28 mouse cellular contexts compared by ENCODE assay signal in genomic region chrX:11647527-11647836, GRCm38 (mm10).
DNase-seq lines count a peak whose midpoint lies in the region; ATAC-seq and TF ChIP-seq lines count a peak whose summit lies in the region.
"Had no signal": no experiment of that assay in that cellular context is flagged by ENCODE, and none has a peak within 500 bp of the region (broad histone marks: within the 10 kb centered on the region; RNA-seq: fewer than 3 reads in every experiment).

No protein-coding gene starts in this region.

- no peaks in the 10 kb centered on the region for H3K36me3 ChIP-seq in intestine, embryonic 14.5 days (ENCODE audit: control insufficient read depth, insufficient read depth, low read length)
- no peaks in the 10 kb centered on the region for H3K36me3 ChIP-seq in intestine, postnatal 0 days (ENCODE audit: control insufficient read depth, insufficient read depth)
- no peaks in the 10 kb centered on the region for H3K36me3 ChIP-seq in midbrain, embryonic 11.5 days (ENCODE audit: control insufficient read depth, insufficient read depth, low read length)
- H3K36me3 ChIP-seq: embryonic facial prominence, embryonic 10.5 days; embryonic facial prominence, embryonic 13.5 days; forebrain, embryonic 10.5 days; heart, embryonic 12.5 days; heart, embryonic 15.5 days had no signal

- no peak overlapping the region for H3K4me2 ChIP-seq in intestine, embryonic 14.5 days (ENCODE audit: low read length)
- H3K4me2 ChIP-seq in intestine, postnatal 0 days (replicated peaks; ENCODE audit: low read depth) = no peak overlapping the region
- no peak overlapping the region for H3K4me2 ChIP-seq in midbrain, embryonic 11.5 days
- H3K4me2 ChIP-seq: embryonic facial prominence, embryonic 13.5 days; forebrain, embryonic 13.5 days; heart, embryonic 12.5 days; heart, embryonic 15.5 days; hindbrain, embryonic 14.5 days had no signal

- no peak overlapping the region for H3K9ac ChIP-seq in intestine, embryonic 14.5 days (ENCODE audit: low read length)
- H3K9ac ChIP-seq in intestine, postnatal 0 days (ENCODE audit: low read depth, low read length) = no peak overlapping the region
- H3K9ac ChIP-seq in midbrain, embryonic 11.5 days (ENCODE audit: low read length) = no peak overlapping the region
- H3K9ac ChIP-seq: embryonic facial prominence, embryonic 13.5 days; forebrain, embryonic 13.5 days; heart, embryonic 12.5 days; heart, embryonic 15.5 days; hindbrain, embryonic 14.5 days had no signal

- intact Hi-C loops in heart, postnatal 36 days (cut with DNase I) = no loop called here

- H3K4me3 ChIP-seq in intestine, embryonic 14.5 days (ENCODE audit: low read depth, low read length) = no peak overlapping the region
- H3K4me3 ChIP-seq in intestine, postnatal 0 days (ENCODE audit: low read depth, low read length) = no peak overlapping the region
- H3K4me3 ChIP-seq in midbrain, embryonic 11.5 days (ENCODE audit: low read depth, low read length) = no peak overlapping the region
- H3K4me3 ChIP-seq: embryonic facial prominence, embryonic 10.5 days; embryonic facial prominence, embryonic 13.5 days; erythroblast, embryonic 14.5 days; forebrain, embryonic 10.5 days; forebrain, embryonic 13.5 days; gastrocnemius, adult 2 months; heart, embryonic 12.5 days; heart, embryonic 15.5 days had no signal

- H3K27ac ChIP-seq in intestine, embryonic 14.5 days (ENCODE audit: low read depth) = no peak overlapping the region
- peak overlapping the region; percentile 62; the same call in 1 of the 2 replicates for H3K27ac ChIP-seq in intestine, postnatal 0 days (ENCODE audit: low read depth, low read length)
- no peak overlapping the region for H3K27ac ChIP-seq in midbrain, embryonic 11.5 days (ENCODE audit: low read depth, low read length)
- H3K27ac ChIP-seq: embryonic facial prominence, embryonic 10.5 days; embryonic facial prominence, embryonic 13.5 days; forebrain, embryonic 10.5 days; forebrain, embryonic 13.5 days; gastrocnemius, adult 2 months; heart, embryonic 15.5 days; hindbrain, embryonic 14.5 days; hindbrain, postnatal 0 days had no signal

- H3K9me3 ChIP-seq in intestine, embryonic 14.5 days (ENCODE audit: control insufficient read depth, low read length) = no peaks in the 10 kb centered on the region
- H3K9me3 ChIP-seq in intestine, postnatal 0 days (ENCODE audit: control insufficient read depth) = no peaks in the 10 kb centered on the region
- H3K9me3 ChIP-seq in midbrain, embryonic 11.5 days (ENCODE audit: control insufficient read depth, low read length) = no peaks in the 10 kb centered on the region
- H3K9me3 ChIP-seq: embryonic facial prominence, embryonic 10.5 days; embryonic facial prominence, embryonic 13.5 days; forebrain, embryonic 13.5 days; heart, embryonic 12.5 days; heart, embryonic 15.5 days had no signal

- TF ChIP-seq CTCF in intestine, postnatal 0 days (IDR thresholded peaks at IDR 0.05; ENCODE audit: low read depth) = no peak

- no peaks in the 10 kb centered on the region for H3K27me3 ChIP-seq in intestine, embryonic 14.5 days (replicated peaks; ENCODE audit: control insufficient read depth, insufficient read depth, low read length)
- H3K27me3 ChIP-seq in intestine, postnatal 0 days (replicated peaks; ENCODE audit: control insufficient read depth, insufficient read depth, low read length) = no peaks in the 10 kb centered on the region
- no peaks in the 10 kb centered on the region for H3K27me3 ChIP-seq in midbrain, embryonic 11.5 days (ENCODE audit: control insufficient read depth, insufficient read depth, low read length)
- H3K27me3 ChIP-seq: forebrain, embryonic 13.5 days; heart, embryonic 12.5 days; heart, embryonic 15.5 days had no signal

- 0 out of 2 replicates have a peak, but pooled peaks have one; percentile 53 for ATAC-seq in intestine, embryonic 14.5 days (replicated peaks; ENCODE audit: low FRiP score, low TSS enrichment, low read depth)
- ATAC-seq in intestine, postnatal 0 days = peak; percentile 85
- no peak for ATAC-seq in midbrain, embryonic 11.5 days (ENCODE audit: low FRiP score)
- ATAC-seq: forebrain, embryonic 13.5 days; forebrain, embryonic 16.5 days; hindbrain, postnatal 0 days had no signal

- DNase-seq in heart, adult 11 months = peak; percentile 17
- no peak for DNase-seq in heart, postnatal 36 days
- no peak for DNase-seq in intestine, embryonic 14.5 days (ENCODE audit: low spot score)
- no peak for DNase-seq in kidney, postnatal 36 days
- no peak for DNase-seq in midbrain, embryonic 11.5 days (ENCODE audit: low spot score, missing footprints)
- DNase-seq: adrenal gland, adult 8-10 months; adrenal gland, postnatal 25 days; cerebellum, adult 11-12 months; cerebellum, adult 8-10 months; cerebellum, postnatal 10 days; cerebellum, postnatal 36 days; embryo, embryonic 11 days; gastrocnemius, adult 2 months; gastrocnemius, postnatal 14 days; heart, adult 18-20 months; heart, postnatal 10 days; heart, postnatal 4 days had no signal

- 75% methylated on average over 1 of the region's 1 CpGs for WGBS in intestine, embryonic 14.5 days
- 46% methylated on average over 1 of the region's 1 CpGs for WGBS in intestine, postnatal 0 days
- 80% methylated on average over 1 of the region's 1 CpGs for whole genome bisulfite sequencing in midbrain, embryonic 11.5 days

- no peaks in the 10 kb centered on the region for H3K4me1 ChIP-seq in intestine, embryonic 14.5 days (replicated peaks; ENCODE audit: control insufficient read depth, insufficient read depth, low read length)
- H3K4me1 ChIP-seq in intestine, postnatal 0 days (replicated peaks; ENCODE audit: control insufficient read depth, insufficient read depth, low read length) = no peaks in the 10 kb centered on the region
- H3K4me1 ChIP-seq in midbrain, embryonic 11.5 days (ENCODE audit: control insufficient read depth, insufficient read depth, low read length) = no peaks in the 10 kb centered on the region
- H3K4me1 ChIP-seq: embryonic facial prominence, embryonic 10.5 days; embryonic facial prominence, embryonic 13.5 days; forebrain, embryonic 10.5 days; forebrain, embryonic 13.5 days; heart, embryonic 12.5 days; heart, embryonic 15.5 days had no signal
